Mouse (Mus musculus) adipocyte (in vitro differentiated cells): Measurements from ENCODE around the gene Cacna1e.

Experiments
- DNase-seq: peaks from one replicate; pipeline ENCODE4 v3.0.0-alpha.2; 2016; ENCODE audit warnings: low spot score

The Cacna1e gene

DNA sequence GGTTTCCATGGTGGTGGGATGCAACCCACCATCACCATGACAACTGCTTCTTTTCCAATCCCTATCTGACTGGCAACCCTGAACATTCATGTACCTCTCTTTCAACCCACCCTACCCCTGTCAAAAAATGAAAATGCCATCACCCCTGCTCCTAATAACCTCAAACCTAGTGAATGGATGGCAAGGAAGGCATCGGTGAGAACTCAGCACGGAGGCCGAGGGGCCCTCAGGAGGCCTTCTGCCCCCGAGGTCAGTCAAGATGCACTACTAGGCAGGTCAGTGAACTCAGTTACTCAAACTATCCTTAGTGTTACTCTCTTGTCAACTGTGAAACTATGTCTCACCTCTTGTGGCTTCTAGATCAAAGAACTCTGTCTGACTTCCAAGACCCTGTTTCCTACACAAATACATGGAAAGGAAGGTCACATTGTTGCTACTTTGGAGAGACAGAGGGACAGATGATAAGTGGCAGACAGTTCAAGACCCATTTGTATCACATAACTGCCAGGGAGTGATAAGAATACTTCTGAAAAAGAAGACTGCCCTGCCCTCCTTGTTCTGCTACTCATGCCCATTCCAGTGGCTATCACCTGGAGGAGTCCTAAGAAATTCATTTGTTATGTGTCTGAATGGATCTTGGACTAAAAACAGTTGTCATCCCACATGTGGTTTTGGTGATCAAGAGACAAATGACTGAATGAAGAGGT is 176.6 kb downstream of the Cacna1e start:
- no peak for DNase-seq

DNA sequence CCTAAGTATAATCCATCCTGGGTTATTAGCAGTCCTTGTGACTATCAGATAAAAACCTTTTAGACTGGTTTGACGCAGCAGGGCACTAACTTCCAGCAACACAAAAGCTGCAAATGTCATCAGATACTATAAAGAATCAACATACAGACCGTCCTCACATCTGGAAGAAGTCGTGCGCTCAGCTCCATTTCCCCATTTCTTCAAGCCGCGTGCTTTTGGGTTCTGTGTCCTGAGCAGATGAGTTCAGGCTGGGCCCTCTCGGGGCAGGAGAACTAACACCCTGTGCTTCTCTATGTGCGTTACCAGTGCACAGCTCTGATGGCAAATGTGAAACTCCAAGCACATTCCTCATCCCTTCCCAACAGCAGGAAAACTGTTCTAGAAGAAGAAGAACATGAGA is 177.3 kb downstream of the Cacna1e start:
- DNase-seq, result no peak

- no peak for DNase-seq
These were observed 178.3 kb downstream of the Cacna1e start for GRCm38 (mm10) chr1:154705882-154706565.

- no peak for DNase-seq
These were observed 179.6 kb downstream of the Cacna1e start for GRCm38 (mm10) chr1:154704558-154705185.

GRCm38 (mm10) chr1:154702623-154703022 is 181.7 kb downstream of the Cacna1e start:
- DNase-seq, result no peak

DNA sequence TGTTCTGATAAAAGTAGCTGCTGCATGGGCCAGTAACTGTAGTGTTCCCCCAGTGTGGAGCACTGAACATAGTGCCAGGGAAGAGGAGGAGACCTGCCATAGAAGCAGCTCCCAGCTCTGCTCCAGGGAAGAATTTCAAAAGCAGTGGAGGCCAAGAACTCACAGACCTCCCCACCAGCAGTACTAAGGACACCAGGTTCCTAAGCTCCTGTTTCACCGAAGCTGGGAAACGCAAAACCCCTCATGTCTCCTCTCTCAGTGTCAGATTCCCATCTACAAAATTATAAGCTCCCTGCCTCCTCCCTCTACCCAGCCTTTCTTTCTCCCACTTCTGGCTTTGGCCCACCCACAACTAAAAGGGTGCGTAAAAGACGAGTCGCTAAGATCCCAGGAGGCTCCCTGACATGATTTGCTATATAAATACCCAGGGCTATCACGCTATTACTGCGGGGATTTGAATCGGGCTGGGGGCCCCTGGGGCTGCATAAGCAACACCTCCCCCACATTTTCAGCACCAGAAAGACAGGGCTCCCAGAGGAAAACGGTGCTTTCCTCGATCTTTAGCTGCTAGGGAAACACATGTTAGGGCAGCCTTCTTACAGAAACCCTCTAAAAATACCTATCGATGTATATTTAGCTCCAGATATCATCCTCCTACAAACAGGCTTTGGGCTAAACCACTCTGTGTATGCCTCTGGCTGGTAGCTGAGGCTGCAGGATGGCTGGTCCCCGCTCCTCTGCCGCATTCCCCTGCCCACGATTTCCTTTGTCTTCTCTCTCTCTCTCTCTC is 195.2 kb downstream of the Cacna1e start:
- DNase-seq, result no peak

DNA sequence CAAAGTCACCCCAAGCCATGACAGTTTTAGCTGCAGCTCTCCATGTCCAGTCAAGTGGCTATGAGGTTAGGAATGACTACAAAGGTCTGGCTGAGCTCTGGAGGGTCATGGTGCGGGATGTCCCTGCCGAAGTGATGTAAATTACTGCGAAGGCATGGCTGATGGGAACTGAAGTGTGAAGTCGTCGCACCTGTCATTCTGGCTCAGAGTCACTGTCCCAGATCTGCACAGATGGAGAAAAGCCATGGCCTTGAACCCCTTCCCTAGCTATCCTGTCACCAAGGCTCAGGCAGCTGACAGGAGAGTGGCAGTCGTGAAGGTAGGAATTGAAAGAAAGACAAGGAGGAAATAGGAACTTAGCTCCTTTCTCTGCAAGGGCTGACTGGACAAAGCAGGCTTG is 197.4 kb downstream of the Cacna1e start:
- no peak for DNase-seq

DNA sequence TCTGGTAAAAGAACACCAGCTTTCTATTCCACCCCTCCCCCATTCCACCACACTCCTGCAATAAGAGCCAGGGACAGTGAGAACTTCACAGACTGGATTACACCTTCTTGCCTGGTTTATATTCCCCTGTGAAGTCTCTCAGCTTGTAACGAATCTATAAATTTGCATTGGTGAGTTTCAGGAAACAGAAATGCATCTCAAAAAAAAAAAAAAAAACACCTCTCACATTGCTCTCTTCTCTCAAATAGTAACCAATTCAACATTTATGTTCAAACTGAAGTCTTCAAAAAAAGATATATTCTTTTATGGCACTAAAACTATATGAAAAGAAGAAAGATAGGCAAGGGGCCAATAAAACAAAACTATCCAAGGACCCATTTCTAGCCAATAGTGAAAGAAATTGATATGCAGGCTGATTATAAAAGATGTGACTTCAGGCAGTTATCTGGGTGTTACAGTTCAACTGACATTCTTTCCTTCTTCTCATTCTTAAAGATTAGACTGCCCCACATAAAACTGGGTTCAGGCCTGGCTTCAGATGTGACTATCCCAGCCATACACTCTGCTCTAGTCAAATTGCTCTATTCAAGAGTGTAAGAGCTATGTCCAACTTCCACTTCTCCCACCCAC is 200.7 kb downstream of the Cacna1e start:
- no peak for DNase-seq

DNA sequence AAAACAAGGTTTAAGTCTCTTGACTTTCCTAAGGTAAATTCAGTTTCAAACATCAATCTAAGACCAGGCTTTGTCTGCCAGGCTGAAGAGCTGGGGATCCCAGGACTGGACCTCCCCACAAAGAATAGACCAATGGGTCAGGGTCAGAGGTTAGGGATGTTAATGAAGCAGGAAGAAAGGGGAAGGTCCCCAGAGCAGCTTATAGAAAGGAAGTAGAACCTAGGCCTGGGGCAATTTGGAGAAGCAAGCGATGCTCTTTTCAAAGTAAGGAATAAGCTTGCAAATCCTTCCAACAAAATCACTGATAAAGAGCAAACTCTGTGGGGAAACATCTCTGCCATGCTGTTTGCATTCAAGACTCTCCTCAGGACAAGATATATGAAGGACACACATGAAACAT is 205.3 kb downstream of the Cacna1e start:
- DNase-seq, result no peak

GRCm38 (mm10) chr1:154678151-154678550 is 206.2 kb downstream of the Cacna1e start:
- no peak for DNase-seq

GRCm38 (mm10) chr1:154677677-154678076 is 206.6 kb downstream of the Cacna1e start:
- no peak for DNase-seq

- no peak for DNase-seq
These were observed 220.6 kb downstream of the Cacna1e start for GRCm38 (mm10) chr1:154663721-154664120.

DNA sequence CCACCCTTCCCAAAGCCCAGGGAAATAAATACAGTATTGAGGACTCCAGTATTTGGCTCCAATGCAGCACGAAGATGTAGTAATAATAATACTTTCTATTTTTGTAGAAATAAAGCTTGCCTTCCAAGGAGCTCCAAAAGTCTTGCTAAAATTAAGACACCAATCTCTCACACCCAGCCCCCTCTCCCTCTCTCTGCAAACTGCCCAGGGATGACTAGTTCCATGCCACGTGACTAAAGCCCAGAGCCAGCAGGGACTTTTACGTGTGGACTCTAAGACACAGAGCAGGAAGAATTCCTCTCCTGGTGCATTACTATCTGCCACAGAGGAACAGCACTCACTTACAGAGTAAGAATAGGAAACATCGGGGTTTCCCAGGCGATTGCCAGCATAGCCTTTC is 222.3 kb downstream of the Cacna1e start:
- DNase-seq, result no peak

- no peak for DNase-seq
These were observed 223.0 kb downstream of the Cacna1e start for GRCm38 (mm10) chr1:154661221-154661864.

DNA sequence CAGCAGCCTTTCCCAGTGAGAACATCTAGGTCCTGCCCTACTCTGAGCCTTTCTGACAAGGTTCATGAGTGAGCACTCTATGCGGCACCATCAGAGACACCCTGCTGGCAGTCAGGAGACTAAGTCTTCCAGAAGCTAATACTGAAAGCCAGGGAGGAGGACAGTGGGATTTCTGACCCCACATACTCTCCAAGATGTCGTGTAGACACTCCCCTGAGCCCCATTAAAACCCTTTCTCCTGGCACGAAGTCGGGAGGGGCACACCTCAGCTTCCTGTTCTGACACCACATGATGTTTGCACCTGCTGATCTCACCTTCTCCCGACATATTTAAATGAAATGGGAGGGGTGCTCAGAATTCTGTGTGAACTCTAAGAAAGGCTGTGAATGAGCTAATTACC is 226.9 kb downstream of the Cacna1e start:
- DNase-seq, result no peak

DNA sequence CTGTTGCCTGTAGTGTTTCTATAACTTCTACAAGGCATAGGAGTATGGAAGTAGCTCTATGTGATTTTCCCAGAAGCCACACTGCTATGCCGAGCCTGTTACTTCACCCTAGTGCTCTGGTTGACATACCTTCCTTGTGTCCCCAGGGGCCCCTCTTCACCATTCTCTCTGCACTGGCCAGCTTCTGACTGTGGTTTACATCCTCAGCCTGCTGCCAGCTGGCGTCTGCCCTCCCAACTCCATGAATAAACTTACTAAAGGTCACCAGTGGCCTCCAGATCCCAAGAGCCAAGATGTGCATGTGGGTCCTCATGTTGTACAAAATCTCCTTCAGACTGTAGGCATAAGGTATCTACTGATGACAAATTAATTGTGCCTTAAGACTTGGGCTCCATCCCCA is 230.3 kb downstream of the Cacna1e start:
- DNase-seq, result no peak

- DNase-seq, result no peak
These were observed 237.9 kb downstream of the Cacna1e start for GRCm38 (mm10) chr1:154646156-154646950.

- DNase-seq, result no peak
These were observed 246.5 kb downstream of the Cacna1e start for GRCm38 (mm10) chr1:154637821-154638220.

GRCm38 (mm10) chr1:154635766-154636165 is 248.5 kb downstream of the Cacna1e start:
- DNase-seq, result no peak

- no peak for DNase-seq
These were observed 251.4 kb downstream of the Cacna1e start for GRCm38 (mm10) chr1:154632886-154633285.
